Mouse (Mus musculus) spleen, adult 2 months (tissue): Measurements from ENCODE around the gene C730034F03Rik. TPM values are rescaled to one million over a fixed set of nuclear protein-coding genes. Genes with fewer than 3 reads are reported as not detected.
A peak's percentile ranks its signal among the peaks of the same experiment; 100 is the strongest.

ENCODE experiments used
- DNase-seq, 2 experiments: peaks; one replicate each; pipeline versions ENCODE4 v3.0.0 to v3.0.0-alpha.2; 2012 to 2021; ENCODE audit warnings: low spot score in 2 of 2, low read depth in 1 of 2
- H3K27ac ChIP-seq: fragments of 200-500 bp; 2 replicates; pipeline ENCODE4 v1.5.1; 2012; ENCODE audit warnings: low read length, inconsistent platforms; ENCODE audit not compliant: insufficient read depth
- H3K27me3 ChIP-seq: fragments of 200-500 bp; 2 replicates; pipeline ENCODE4 v1.6.1; 2012; ENCODE audit warnings: mild to moderate bottlenecking, moderate library complexity, low read length, inconsistent platforms; ENCODE audit not compliant: control insufficient read depth, insufficient read depth
- H3K36me3 ChIP-seq: fragments of 200-500 bp; 2 replicates; pipeline ENCODE4 v1.6.1; 2012; ENCODE audit warnings: mild to moderate bottlenecking, low read length, inconsistent platforms; ENCODE audit not compliant: control insufficient read depth, insufficient read depth
- H3K4me1 ChIP-seq: fragments of 200-500 bp; 2 replicates; pipeline ENCODE4 v1.6.1; 2011; ENCODE audit warnings: inconsistent platforms; ENCODE audit not compliant: control insufficient read depth, insufficient read depth, insufficient read length
- H3K4me3 ChIP-seq: fragments of 200-500 bp; 2 replicates; pipeline ENCODE4 v1.5.1; 2011; ENCODE audit warnings: mild to moderate bottlenecking, inconsistent platforms; ENCODE audit not compliant: insufficient read depth, insufficient read length; ENCODE audit errors: extremely low read depth
- CTCF ChIP-seq: fragments of 200-500 bp; IDR thresholded peaks from 2 replicates; pipeline ENCODE4 v1.5.1; 2011; ENCODE audit warnings: mild to moderate bottlenecking, inconsistent platforms; ENCODE audit not compliant: insufficient read depth, insufficient read length, insufficient replicate concordance; ENCODE audit errors: extremely low read depth
- POLR2A ChIP-seq: fragments of 200-500 bp; IDR thresholded peaks from 2 replicates; pipeline ENCODE4 v1.6.1; 2011; ENCODE audit warnings: low read depth, low read length, inconsistent platforms
- WGBS: fragments of 180-500 bp; shearing (Covaris S2); methylation state at CpG from one replicate; pipeline ENCODE4 v1.1.7; 2018; 5-methylcytosine and 5-hydroxymethylcytosine counted together
- polyA plus RNA-seq: library from polyadenylated mRNA; depleted of rRNA; stranded (reverse); fragments of >200 nt; gene quantifications from 2 replicates; pipeline ENCODE4 v1.2.3, GENCODE M21; 2012

The C730034F03Rik gene
- polyA plus RNA-seq, 1 experiment: 0.82 TPM

DNA sequence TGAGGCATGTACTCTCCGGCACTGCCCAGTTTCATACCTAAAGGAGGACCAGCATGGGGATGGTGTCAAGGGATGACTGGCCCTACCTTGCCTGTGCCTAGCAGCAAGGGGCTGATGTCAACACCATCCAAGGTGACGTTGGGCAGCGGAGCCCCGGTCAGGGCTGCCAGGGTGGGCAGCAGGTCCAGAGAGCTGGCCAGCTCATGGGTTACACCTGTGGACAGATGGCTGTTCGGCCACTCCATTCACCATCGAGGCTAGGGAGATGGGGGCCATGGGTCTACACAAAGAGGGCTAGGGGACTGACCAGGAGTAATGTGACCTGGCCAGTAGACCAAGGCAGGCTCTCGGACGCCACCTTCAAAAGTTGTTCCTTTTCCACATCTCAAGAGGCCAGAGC, 44.5 kb downstream of the C730034F03Rik start:
- H3K36me3 ChIP-seq: peaks cover 1% of the 10 kb centered on the region; the same call in 1 of the 2 replicates
- DNase-seq: no peak
- TF ChIP-seq POLR2A (no peak), CTCF (no peak)
- H3K4me1 ChIP-seq: peaks cover 4% of the 10 kb centered on the region; the same call in 1 of the 2 replicates
- no peaks in the 10 kb centered on the region for H3K27me3 ChIP-seq
- no peak overlapping the region for H3K27ac ChIP-seq
- no peak overlapping the region for H3K4me3 ChIP-seq
- WGBS: 94% methylated on average over 8 of the region's 8 CpGs

DNA sequence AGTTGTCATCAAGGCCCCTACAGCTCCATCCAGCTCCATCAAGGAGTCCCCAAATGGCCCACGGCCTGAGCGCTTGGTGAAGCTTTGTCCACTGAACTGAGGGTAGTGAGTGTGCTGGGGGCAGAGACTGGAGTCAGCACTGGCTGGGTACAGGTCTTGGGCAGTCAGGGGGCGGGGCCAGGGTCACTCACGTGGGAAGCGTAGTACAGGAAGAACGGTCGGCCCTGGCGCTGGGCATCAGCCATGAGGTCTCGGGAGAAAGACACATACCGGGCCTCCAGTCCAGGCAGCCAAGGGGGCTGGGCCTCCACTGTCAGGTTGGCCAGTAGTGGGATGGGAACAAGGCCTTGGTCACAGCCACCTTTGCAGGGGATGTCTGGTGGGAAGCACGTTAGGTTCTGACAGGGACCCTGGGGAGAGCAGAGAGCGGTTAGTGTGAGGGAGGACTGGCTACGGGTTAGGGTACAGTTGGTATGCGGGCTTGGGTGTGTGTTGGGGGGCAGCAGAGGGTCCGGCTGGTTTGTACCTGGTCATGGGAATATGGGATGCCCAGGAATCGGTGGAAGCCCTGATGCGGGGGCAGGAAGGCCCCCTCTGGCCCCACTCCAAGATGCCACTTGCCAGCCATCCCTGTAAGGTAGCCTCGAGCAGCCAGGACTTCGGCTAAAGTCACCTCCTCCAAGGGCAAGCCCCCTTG, 45.4 kb downstream of the C730034F03Rik start:
- 96% methylated on average over 19 of the region's 19 CpGs for WGBS
- peaks cover 4% of the 10 kb centered on the region; the same call in 1 of the 2 replicates for H3K4me1 ChIP-seq
- DNase-seq: no peak
- H3K36me3 ChIP-seq: peaks cover 1% of the 10 kb centered on the region; the same call in 1 of the 2 replicates
- no peaks in the 10 kb centered on the region for H3K27me3 ChIP-seq
- no peak overlapping the region for H3K4me3 ChIP-seq
- no peak overlapping the region for H3K27ac ChIP-seq
- TF ChIP-seq CTCF: no peak
- TF ChIP-seq POLR2A: no peak

DNA sequence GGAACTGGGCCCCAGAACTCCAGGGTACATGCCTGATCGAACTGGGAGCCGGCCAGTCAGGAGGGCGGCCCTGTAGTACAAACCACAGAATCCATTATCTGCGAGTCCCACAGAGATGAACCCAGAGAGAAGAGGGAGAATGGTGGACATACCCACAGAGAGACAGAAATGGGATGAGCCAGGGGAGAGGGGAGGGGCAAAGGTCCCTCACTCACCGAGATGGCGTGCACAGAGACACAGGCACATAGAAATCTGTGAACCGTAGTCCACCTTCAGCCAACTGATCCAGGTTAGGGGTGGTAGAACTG, 45.9 kb downstream of the C730034F03Rik start:
- Histone ChIP-seq H3K27me3 (no peaks in the 10 kb centered on the region), H3K27ac (no peak overlapping the region), H3K36me3 (peaks cover 1% of the 10 kb centered on the region; the same call in 1 of the 2 replicates), H3K4me3 (no peak overlapping the region; the same call in 1 of the 2 replicates), H3K4me1 (peaks cover 4% of the 10 kb centered on the region; the same call in 1 of the 2 replicates)
- TF ChIP-seq POLR2A (no peak), CTCF (no peak)
- DNase-seq: no peak
- WGBS: 86% methylated on average over 7 of the region's 7 CpGs

DNA sequence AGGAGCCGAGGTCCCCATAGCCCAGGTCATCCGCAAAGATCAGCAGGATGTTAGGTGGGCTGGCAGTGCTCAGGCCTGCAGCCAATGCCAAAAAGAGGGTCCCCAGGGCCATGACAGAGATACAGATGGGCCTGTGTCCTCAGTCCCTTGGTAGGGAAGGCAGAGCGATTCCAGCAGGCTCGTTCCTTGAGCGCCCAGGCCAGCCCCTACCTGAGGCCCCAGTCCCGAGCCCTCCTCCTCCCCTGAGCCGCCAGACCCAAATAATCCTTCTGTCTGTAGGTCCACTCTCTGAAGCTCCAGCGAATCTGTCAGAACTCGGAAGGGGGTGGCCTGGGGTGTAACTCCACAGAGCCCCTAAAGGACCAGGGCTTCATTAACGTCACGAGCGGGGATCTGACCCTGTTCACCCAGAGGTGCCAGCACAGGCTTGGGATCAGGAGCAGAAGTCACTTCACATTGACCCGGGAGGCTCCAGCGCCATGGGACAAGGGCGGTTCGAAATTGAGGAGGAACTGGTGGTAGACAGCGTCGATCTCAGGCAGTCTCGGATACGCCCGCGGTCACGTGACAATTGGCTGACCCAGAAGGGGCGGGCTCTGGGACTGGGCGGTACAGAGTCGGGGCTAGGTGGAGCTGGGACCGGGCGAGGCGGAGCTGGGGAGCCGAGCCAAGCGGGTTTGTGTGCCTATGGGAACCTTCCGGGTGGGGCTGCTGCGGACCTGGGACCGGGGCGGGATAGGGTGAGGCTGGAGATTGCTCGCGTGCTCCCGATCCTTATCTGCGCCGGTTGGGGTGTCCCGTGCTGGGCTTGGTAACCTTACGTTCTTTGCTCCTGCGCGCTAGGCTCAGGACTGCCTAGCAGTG, 46.5 kb downstream of the C730034F03Rik start:
- Histone ChIP-seq H3K4me1 (peaks cover 4% of the 10 kb centered on the region; the same call in 1 of the 2 replicates), H3K27me3 (no peaks in the 10 kb centered on the region), H3K27ac (peak overlapping the region; percentile 64), H3K4me3 (peak overlapping the region; percentile 69), H3K36me3 (peaks cover 1% of the 10 kb centered on the region; the same call in 1 of the 2 replicates)
- TF ChIP-seq POLR2A (peak; percentile 49; the same call in 1 of the 2 replicates), CTCF (no peak)
- DNase-seq: peak; percentile 75 to 92
- 13% methylated on average over 44 of the region's 44 CpGs for WGBS

DNA sequence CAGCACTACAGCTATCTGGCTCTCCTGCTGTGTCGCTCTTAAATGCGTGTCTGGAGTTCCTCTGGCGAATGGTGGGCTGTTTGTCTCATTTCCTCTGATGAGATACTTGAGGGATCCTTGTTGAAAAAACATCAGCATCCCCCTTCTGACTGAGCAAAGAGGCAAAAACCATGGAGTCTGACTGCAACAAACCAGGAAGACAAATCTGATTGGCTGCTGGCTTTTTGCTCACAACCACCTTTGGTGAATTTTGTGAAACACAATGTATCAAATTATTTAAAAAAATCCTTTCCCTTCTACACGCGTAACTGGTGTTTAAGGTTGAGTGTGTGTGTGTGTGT, 47.1 kb downstream of the C730034F03Rik start:
- no peak for DNase-seq
- Histone ChIP-seq H3K4me1 (peaks cover 4% of the 10 kb centered on the region; the same call in 1 of the 2 replicates), H3K36me3 (peaks cover 1% of the 10 kb centered on the region; the same call in 1 of the 2 replicates), H3K4me3 (peak overlapping the region; percentile 69), H3K27ac (peak overlapping the region; percentile 64), H3K27me3 (no peaks in the 10 kb centered on the region)
- TF ChIP-seq POLR2A: no peak
- TF ChIP-seq CTCF: no peak
- 3% methylated on average over 5 of the region's 5 CpGs for WGBS

DNA sequence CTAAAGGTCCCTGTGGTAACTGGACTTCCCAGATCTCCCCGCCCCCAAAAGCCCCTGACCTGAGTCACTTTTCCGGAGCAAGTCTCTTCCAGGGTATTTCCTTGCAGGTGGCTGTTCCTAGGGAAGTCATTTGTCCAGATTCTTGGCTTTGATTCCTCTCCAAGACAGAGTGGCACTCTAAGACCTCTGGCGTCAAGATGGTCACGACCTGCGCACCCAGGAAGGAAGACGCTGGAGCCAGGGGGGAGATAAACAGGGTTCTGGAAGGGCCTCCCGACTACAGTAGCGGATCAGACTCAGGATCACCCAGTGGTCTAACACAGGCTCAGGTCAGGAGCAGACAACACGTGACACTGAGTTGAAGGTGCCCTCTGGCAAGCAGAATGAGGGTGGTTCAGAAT, 47.7 kb downstream of the C730034F03Rik start, which contains the start of gene Arsa:
Gene Arsa (minus strand): TSS at position 335 of the 401 bp plus-strand sequence.
- 75% methylated on average over 9 of the region's 9 CpGs for WGBS
- Histone ChIP-seq H3K27me3 (no peaks in the 10 kb centered on the region), H3K36me3 (peaks cover 1% of the 10 kb centered on the region; the same call in 1 of the 2 replicates), H3K27ac (peak within 1 kb of the TSS; percentile 64), H3K4me1 (peaks cover 4% of the 10 kb centered on the region; the same call in 1 of the 2 replicates), H3K4me3 (peak within 1 kb of the TSS; percentile 69)
- DNase-seq: no peak
- TF ChIP-seq POLR2A: no peak
- TF ChIP-seq CTCF: no peak
